Mouse (Mus musculus): ENCODE data around the gene Fam133b. TPM values are rescaled to one million over a fixed set of nuclear protein-coding genes. Genes with fewer than 3 reads are reported as not detected.

The Fam133b gene
- 30.5 and 32.9 TPM in 2 replicates for polyA plus RNA-seq (2012; rRNA removed)

DNA sequence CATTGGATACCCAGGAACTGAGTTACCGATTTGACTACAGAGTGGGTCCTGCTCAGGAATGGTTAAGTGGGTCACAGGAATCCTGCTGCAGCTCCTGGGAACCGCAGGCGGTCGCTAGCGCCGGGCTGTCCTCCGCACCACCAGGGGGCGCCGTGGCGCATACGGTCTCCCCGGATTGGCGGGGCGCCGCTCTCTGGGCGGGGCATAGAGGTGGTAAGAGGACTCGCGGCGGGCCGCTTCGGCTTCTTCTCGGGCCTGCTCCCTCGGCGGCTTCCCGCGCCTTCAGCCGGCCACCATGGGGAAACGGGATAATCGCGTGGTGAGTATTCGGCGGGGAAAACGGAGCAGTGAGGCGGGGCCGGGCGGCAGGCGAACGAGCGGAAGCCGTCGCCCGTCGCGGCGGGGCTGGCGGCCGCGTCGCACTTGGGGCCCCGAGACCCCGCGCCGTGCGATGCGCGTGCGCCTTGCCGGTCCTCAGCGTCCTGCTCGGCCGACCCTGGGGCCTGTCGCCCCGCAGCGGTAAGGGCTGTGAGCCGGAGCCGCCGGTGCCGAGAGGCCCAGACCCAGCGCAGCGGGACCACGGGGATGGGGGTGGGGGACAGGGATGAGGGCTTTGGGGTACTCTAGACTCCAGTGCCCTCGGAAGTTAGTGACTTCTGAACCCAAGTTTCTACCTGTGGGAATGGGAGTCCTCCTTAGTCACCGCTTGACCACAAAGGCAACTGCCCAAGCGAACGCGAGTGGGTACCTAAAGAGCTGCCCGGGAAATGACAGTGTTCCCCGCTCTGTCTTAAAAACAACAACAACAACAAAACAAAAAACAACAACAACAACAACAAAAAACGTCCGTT, at the start of gene Fam133b:
Gene Fam133b (plus strand): TSS at position 205 of the 851 bp plus-strand sequence.

DNA sequence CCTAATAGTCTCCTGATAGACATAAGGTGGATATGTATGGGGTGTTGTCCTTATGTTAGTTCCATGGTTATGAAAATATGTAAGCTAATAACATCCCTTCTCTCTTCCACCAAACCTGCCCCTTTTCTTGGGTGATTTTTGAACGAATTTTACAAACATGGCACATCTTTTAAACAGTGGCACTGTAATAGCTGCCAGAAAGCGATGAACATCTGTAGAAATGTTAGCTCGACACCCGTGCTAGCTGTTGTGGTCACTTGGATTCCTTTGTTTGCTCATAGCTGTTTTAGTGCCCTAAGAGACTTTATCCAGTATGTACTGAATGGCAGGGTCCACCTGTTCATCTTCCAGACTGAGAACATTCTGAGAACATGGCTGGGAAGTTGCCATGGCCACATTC, 27.6 kb downstream of the Fam133b start, which contains the start of gene 1700109H08Rik:
Gene 1700109H08Rik (plus strand): TSS at position 301 of the 400 bp plus-strand sequence.

DNA sequence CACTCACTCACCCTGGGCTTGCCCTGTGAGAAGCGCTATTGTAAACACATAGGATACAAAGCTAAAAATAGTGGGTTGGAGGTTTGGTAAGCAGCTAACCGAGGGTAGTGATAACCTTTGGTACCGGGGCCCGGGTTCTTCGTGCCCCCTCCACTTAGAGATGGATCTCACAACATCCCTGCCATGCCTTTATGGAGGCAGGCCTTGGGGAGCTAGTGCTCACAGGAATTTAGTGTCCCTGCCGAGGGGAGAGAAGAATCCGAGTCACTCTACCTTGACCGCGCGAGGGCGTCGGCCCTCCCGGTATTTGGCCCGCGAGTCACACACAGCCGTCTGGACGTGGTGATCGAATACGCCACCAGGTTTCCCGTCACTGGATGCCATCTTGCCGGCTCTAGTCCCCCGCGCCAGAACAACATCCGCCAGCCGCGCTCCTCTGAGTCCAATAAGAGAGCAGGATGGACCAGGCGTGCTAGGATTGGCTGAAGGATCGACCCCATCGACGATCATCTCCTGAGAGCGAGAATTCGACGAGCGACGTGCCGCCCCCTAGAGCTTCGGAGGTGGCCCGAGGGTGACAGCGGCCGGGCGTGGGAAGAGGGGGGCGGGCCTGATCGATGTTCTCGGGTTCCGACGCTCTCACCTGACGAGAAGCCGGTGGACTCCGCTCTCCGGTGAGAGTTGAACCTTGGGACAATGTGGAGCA, 52.2 kb downstream of the Fam133b start, which contains the start of gene Pex1:
Gene Pex1 (plus strand): TSS at position 374 of the 706 bp plus-strand sequence.

DNA sequence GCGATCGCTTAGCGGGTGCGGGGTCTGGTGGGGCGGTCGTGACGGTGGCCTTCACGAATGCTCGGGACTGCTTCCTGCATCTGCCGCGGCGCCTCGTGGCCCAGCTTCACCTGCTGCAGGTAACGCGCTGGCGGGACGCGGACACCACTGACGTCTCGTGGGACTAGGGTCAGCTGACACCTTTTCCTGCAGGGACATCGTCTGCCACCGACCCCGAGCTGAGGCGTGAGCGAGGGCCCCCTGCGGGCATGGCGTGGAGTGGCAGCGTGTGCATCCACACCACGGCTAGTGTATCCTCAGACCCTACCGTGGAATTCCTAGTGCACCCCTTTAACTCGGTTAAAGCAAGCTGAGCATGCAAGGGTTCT, 52.8 kb downstream of the Fam133b start, which contains the start of gene Rbm48:
Gene Rbm48 (minus strand): TSS at position 187 of the 368 bp plus-strand sequence.

Other genes with a start within 250 kb of the Fam133b start
- gene Cdk6, start 202.3 kb upstream of the Fam133b start, polyA plus RNA-seq (2012; rRNA removed) = 9.5 and 10.4 TPM in 2 replicates
- gene 1700109H08Rik, start 27.7 kb downstream of the Fam133b start, polyA plus RNA-seq (2012; rRNA removed) = 5.6 and 6.0 TPM in 2 replicates
- gene Pex1, start 52.2 kb downstream of the Fam133b start, polyA plus RNA-seq (2012; rRNA removed) = 25.2 and 27.0 TPM in 2 replicates
- gene Rbm48, start 52.8 kb downstream of the Fam133b start, polyA plus RNA-seq (2012; rRNA removed) = 10.8 and 11.8 TPM in 2 replicates
- gene Tmbim7, start 107.3 kb downstream of the Fam133b start, polyA plus RNA-seq (2012; rRNA removed) = not detected in 2 replicates
- 66.9 and 78.6 TPM in 2 replicates for gene Gatad1, start 113.4 kb downstream of the Fam133b start, polyA plus RNA-seq (2012; rRNA removed)

All from central nervous system, embryonic 14 days (tissue).